Mouse (Mus musculus) frontal cortex, postnatal 14 days (tissue): Measurements from ENCODE around the gene Tubgcp5.
"Not testable (repeated sequence)": the region's sequence is repeated elsewhere in the genome, so short reads cannot be mapped to it uniquely, and the experiment has no call there.

ENCODE experiments used
- DNase-seq, 2 experiments: peaks; one replicate each; pipeline ENCODE4 v3.0.0; 2022; ENCODE audit warnings: low spot score in 2 of 2

Gene Tubgcp5

GRCm38 (mm10) chr7:55793952-55794603 lies at the start of gene Tubgcp5:
Gene Tubgcp5 (plus strand): TSS chr7:55794154.
- peak; percentile 97 for DNase-seq

GRCm38 (mm10) chr7:55744566-55745220 lies 49.3 kb upstream of the Tubgcp5 start:
- DNase-seq, result peak; percentile 42 to 55

- DNase-seq, result no peak
These were observed 43.1 kb upstream of the Tubgcp5 start for GRCm38 (mm10) chr7:55750841-55751240.

- no peak for DNase-seq
These were observed 34.6 kb upstream of the Tubgcp5 start for GRCm38 (mm10) chr7:55759346-55759745.

GRCm38 (mm10) chr7:55767926-55768325 lies 26.0 kb upstream of the Tubgcp5 start, which contains the start of gene Siglech:
Gene Siglech (plus strand): TSS chr7:55768178.
- no peak for DNase-seq

- no peak for DNase-seq
These were observed 13.9 kb upstream of the Tubgcp5 start for GRCm38 (mm10) chr7:55780011-55780410.

DNA sequence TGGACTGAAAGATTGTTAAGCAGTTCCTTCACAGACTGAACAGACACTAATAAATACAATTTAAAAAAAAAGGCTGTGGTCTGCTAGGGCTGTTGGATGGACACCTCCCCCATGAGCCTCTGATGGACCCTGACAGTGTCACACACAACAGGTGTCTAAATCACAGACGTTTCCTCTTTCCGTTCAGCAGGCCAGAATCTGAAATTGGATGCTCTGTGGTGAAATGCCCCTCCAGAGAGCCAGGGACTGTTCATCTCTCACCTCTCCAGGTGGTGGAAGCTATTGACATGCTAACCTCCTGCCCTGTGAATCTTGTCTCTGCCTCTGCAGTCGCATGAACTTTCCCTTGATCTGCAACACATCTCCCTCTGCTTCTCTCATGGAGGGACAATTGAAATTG lies 11.5 kb upstream of the Tubgcp5 start:
- DNase-seq, result no peak

DNA sequence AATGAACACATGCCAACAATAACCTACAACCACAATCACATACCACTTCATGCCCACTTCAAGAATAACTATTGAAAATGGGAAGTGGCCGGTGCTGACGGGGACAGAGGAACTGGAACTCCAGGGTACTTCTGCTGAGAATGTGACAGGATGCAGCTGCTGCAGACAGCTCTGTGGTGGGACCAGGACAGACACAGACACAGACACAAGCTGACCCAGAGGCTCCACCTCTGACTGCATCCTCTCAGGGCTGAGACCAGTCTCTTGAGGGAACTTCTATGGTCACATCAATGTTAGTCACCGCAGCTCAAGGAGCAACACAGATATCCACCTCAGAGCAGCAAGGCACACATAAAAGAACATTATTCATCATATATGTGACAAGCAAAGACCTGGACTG lies 9.4 kb upstream of the Tubgcp5 start:
- peak in 1 of 2 experiments; percentile 29 for DNase-seq

DNA sequence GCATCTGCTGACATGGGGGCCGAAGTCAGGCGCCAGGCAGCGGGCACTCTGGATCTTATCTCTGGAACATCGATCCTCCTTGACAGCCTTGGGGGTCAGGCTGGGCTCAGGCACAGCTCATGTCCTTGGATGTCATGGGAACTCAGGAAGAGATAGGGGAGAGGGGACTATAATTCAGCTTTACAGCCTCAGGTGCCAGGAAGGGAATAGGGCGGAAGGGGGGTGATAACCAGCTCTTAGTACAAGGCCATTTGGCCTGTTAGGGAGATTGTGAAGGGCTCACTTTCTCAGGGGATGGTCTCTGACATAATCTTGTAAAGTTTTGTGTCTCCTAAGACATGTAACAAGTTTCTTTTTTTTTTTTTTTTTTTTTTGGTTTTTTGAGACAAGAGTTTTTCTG lies 3.4 kb upstream of the Tubgcp5 start:
- DNase-seq, result not testable (repeated sequence)

GRCm38 (mm10) chr7:55792280-55792679 lies 1.7 kb upstream of the Tubgcp5 start:
- no peak for DNase-seq

GRCm38 (mm10) chr7:55793236-55793951 lies 560 bp upstream of the Tubgcp5 start:
- no peak for DNase-seq

DNA sequence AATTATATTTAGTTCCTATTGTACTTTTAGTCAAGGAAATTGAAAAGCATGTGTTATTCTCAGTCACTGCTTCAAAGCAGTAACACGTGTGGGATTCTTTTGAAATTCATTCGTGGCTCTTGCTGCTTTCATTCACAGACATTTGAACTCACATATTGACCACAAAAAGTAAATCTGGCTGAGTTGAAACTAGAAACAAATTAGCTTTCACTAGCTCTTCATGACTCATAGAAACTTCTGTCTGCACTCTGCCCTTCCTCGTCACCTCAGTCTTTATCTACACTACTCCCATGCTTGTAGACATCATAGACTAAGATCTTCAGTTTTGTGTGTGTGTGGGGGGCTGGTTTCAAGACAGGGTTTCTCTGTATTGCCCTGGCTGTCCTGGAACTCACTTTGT lies 6.0 kb downstream of the Tubgcp5 start:
- DNase-seq, result no peak

DNA sequence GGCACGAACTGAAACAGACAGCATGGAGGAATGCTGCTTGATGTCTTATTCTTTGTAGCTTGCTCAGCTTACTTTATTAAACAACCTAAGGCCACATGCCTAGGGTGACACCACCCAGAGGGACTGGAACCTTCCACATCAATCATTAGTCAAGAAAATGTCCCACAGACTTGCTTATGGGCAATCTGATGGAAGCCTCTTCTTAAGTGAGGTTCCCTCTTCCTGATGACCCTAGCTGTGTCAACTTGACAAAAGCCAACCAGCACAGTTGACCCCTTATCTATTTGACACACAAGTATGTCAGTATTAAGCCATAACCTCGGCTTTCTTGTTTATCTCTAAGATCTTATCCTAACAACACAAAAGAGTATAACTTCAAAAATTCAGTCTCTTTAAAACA lies 16.0 kb downstream of the Tubgcp5 start:
- DNase-seq, result no peak

- DNase-seq, result no peak
These were observed 30.5 kb downstream of the Tubgcp5 start for GRCm38 (mm10) chr7:55824468-55824867.

GRCm38 (mm10) chr7:55827551-55827950 lies 33.6 kb downstream of the Tubgcp5 start:
- no peak for DNase-seq

DNA sequence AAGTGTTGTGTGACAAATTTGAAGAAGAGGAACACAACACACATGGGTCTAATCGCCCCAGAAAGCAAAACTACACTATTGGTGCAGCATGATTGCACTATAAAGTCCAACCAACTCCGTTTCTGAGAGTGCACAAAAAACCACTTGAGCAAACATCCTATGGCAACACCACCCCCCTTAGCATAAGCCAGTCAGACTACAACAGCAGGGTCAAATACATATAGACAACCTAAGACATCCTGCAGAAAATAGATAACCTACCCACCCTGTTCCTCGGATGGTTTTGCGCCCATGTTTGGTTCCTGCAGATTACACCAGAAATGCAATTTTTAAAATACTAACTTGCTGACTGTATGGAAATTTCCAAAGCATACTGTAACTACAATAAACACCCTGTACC lies 42.9 kb downstream of the Tubgcp5 start:
- no peak for DNase-seq

- DNase-seq, result no peak
These were observed 47.5 kb downstream of the Tubgcp5 start, which contains the start of gene Cyfip1 for GRCm38 (mm10) chr7:55841445-55841844. Gene Cyfip1 (plus strand): TSS chr7:55841745.

GRCm38 (mm10) chr7:55841977-55842503 lies 48.1 kb downstream of the Tubgcp5 start:
- peak; percentile 75 to 78 for DNase-seq

GRCm38 (mm10) chr7:55842504-55843152 lies 48.7 kb downstream of the Tubgcp5 start:
- DNase-seq, result no peak

DNA sequence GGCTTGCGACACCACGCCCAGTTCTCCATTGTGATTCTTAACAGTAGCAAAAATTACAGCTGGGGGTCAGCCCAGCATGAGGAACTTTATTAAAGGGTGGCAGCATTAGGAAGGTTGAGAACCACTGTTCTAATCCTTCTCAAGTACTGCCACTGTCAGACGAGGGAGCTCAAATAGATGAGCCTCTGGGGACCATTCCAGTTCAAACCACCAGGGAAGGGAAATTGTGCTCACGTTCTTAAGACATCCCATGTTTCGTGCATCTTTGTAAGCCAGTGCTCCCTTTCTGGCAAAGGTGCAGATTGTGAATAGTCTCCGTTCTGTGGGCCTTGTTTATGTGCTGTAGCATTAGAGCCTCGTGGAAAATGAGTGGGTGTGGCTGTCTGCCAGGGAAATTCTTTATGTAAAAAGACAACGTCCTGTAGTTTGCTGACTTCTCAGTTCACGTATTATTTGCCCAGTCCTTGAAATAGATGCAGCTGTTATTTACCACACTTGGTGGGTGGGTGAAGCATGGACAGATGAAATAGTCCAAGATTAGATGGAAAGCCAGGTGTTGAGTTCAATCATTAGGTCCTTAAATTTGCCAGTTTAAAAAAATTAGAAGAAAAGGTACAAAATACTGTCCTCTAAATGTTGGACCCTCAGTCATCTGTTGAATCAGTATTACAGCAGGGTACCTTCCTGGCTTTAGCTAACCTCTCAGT lies 52.8 kb downstream of the Tubgcp5 start:
- no peak for DNase-seq

- DNase-seq, result peak; percentile 48 to 58
These were observed 56.1 kb downstream of the Tubgcp5 start for GRCm38 (mm10) chr7:55849948-55850571.
